Mouse (Mus musculus): ENCODE data around the gene 1700113H08Rik.

DNA sequence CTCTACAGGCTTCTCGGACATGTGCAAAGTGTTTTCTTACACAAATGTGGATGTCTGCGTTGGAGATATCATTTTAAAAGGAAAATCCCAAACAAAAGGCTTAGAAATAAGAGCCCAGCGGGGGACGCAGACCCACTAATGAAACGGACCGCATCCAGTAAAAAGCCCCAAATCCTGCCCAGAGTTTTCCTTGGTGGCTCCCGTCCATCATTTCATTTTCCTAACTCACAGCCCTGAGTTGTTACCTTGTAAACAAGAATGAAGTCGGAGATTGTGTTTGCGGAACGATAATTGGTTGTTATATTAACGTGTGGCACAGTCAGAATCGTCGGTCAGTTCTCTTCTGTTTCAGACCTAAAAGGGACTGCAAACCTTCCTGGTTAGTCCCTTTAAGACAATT lies 44.6 kb downstream of the 1700113H08Rik start:
- TF ChIP-seq CTCF (IDR thresholded peaks at IDR 0.05): no peak
- no peak for TF ChIP-seq EP300 (IDR thresholded peaks at IDR 0.05)

Measured in lung, postnatal 0 days (tissue).